Mouse (Mus musculus) neural tube, embryonic 14.5 days (tissue): ENCODE measurements around the gene Pygm. TPM values are rescaled to one million over a fixed set of nuclear protein-coding genes. Genes with fewer than 3 reads are reported as not detected.

ENCODE experiments used
- ATAC-seq: fragments of 200-750 bp; cut with Nextera tagmentation; 2 replicates; pipeline ENCODE4 v1.8.0; 2017; ENCODE audit warnings: low read depth, mild to moderate bottlenecking, moderate TSS enrichment, moderate library complexity
- H3K27ac ChIP-seq: fragments of 300-500 bp; sonication (generic); 2 replicates; pipeline ENCODE4 v1.5.1; 2014; ENCODE audit warnings: low read depth, mild to moderate bottlenecking, control low read depth, low read length, moderate library complexity, mixed read lengths
- H3K27me3 ChIP-seq: fragments of 300-500 bp; sonication (generic); 2 replicates; pipeline ENCODE4 v1.6.1; 2014; ENCODE audit warnings: low read length; ENCODE audit not compliant: control insufficient read depth, insufficient read depth
- H3K36me3 ChIP-seq: fragments of 300-500 bp; sonication (generic); 2 replicates; pipeline ENCODE4 v1.6.1; 2014; ENCODE audit warnings: low read length, mixed read lengths; ENCODE audit not compliant: control insufficient read depth, insufficient read depth
- H3K4me1 ChIP-seq: fragments of 300-500 bp; sonication (generic); 2 replicates; pipeline ENCODE4 v1.6.1; 2014; ENCODE audit warnings: low read length; ENCODE audit not compliant: control insufficient read depth, insufficient read depth
- H3K4me2 ChIP-seq: fragments of 300-500 bp; sonication (generic); 2 replicates; pipeline ENCODE4 v1.6.1; 2014; ENCODE audit warnings: mild to moderate bottlenecking, low read depth, low read length, control low read depth
- H3K4me3 ChIP-seq: fragments of 300-500 bp; sonication (generic); 2 replicates; pipeline ENCODE4 v1.5.1; 2014; ENCODE audit warnings: low read depth, low read length, control low read depth, mixed read lengths
- H3K9ac ChIP-seq: fragments of 300-500 bp; sonication (generic); replicated peaks from 2 replicates; pipeline ENCODE4 v1.6.1; 2014; ENCODE audit warnings: low read depth, mild to moderate bottlenecking, control low read depth, low read length, mixed read lengths
- H3K9me3 ChIP-seq: fragments of 300-500 bp; sonication (generic); 2 replicates; pipeline ENCODE4 v1.6.1; 2016; ENCODE audit warnings: low read length; ENCODE audit not compliant: control insufficient read depth
- WGBS: fragments of 180-500 bp; shearing (Covaris S2); extraction: QIAGEN DNeasy Blood & Tissue Kit; methylation state at CpG from one replicate; pipeline ENCODE4 v1.1.7; 2014; 5-methylcytosine and 5-hydroxymethylcytosine counted together
- polyA plus RNA-seq: library from polyadenylated mRNA; unstranded; fragments of >200 nt; fragmentation: Nextera tagmentation; extraction: Ambion mirVana; gene quantifications from 2 replicates; pipeline ENCODE4 v1.2.1, GENCODE M21; 2014

Gene Pygm
- 4.3 and 4.4 TPM in 2 replicates for polyA plus RNA-seq

DNA sequence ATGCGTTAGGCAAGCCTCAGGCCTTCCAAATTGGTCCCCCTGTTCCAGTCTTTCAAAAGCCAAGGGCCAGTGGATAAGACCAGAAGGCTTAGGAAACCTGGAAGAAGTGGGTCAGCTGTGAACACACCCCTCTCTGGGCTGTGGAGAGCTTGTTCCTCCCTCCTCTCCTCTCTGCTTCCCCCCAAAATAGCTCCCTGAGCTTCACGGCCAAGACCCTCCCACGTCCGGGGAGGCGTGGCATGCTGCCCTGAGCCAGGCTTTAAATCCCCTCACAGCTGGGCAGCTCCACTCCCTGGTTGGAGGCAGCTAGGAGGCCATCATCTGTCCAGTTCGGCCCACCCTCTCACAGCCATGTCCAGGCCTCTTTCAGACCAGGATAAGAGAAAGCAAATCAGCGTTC is at the start of gene Pygm:
Gene Pygm, plus strand, starts transcription at position 272 of the 400 bp plus-strand sequence.
- WGBS = 17% methylated on average over 7 of the region's 7 CpGs

DNA sequence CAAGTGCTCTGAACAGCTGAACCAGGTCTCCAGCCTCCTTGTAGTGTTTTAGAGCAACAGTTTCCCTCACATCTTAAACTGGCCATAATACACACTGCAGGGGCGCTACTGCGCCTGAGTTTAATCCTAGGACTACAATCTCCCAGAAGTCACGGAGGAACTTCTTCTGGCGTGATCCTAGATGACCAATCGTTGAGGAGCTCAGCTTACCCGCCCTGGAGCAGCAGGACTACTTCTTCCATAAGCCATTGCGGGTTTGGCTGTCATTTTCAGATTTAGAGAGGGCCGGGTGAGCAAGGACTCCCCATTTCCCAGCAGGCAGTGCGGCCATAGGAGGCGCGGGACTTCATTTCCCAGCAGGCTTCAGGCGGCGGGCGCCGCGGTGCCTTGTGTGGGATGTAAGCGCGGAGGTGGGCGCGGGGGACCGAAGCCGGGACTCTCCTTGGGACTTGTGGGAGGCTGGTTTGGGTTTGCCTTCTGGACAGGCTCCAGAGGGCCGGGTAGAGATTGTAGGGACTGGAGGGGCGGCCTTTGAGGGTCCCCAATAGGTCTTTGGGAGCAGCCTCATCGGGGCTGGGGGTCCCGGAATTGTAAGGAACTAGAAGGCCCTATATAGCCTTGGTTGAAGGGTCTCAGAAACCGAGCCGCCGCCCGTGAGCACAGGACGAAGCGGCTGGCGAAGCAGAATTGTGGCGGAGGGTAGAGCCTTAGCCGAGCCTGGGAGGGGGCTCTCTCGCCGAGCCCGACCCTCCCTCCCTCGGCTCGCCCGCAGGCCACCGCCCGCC is 49.3 kb upstream of the Pygm start, which contains the start of gene Men1:
Gene Men1, plus strand, starts transcription at position 307 of the 785 bp plus-strand sequence.
- Histone ChIP-seq H3K9ac (peak within 1 kb of the TSS; percentile 82), H3K27ac (peak within 1 kb of the TSS; percentile 60), H3K4me1 (peaks cover 17% of the 10 kb centered on the region), H3K9me3 (no peaks in the 10 kb centered on the region), H3K27me3 (no peaks in the 10 kb centered on the region), H3K4me2 (peak within 1 kb of the TSS; percentile 94), H3K4me3 (peak within 1 kb of the TSS; percentile 87), H3K36me3 (peaks cover 23% of the 10 kb centered on the region)
- peak; percentile 94 for ATAC-seq
- WGBS = under 1% methylated on average over 43 of the region's 43 CpGs

More for the DNA sequence above, at the start of gene Pygm:
- Histone ChIP-seq H3K4me3 (no peak within 1 kb of the TSS), H3K4me1 (0 out of 2 replicates have a peak, but pooled peaks cover 3% of the 10 kb centered on the region), H3K36me3 (no peaks in the 10 kb centered on the region), H3K4me2 (no peak within 1 kb of the TSS), H3K9ac (no peak within 1 kb of the TSS), H3K27me3 (no peaks in the 10 kb centered on the region), H3K27ac (no peak within 1 kb of the TSS), H3K9me3 (no peaks in the 10 kb centered on the region)
- ATAC-seq = no peak

DNA sequence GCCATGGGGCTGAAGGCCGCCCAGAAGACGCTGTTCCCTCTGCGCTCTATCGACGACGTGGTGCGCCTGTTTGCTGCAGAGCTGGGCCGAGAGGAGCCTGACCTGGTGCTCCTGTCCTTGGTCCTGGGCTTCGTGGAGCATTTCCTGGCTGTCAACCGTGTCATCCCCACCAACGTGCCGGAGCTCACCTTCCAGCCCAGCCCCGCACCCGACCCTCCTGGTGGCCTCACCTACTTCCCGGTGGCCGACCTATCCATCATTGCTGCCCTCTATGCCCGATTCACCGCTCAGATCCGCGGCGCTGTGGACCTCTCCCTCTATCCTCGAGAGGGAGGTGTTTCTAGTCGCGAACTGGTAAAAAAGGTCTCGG is 48.8 kb upstream of the Pygm start:
- Histone ChIP-seq H3K27ac (peak overlapping the region; percentile 60), H3K4me1 (peaks cover 17% of the 10 kb centered on the region), H3K27me3 (no peaks in the 10 kb centered on the region), H3K4me2 (peak overlapping the region; percentile 94), H3K36me3 (peaks cover 27% of the 10 kb centered on the region), H3K4me3 (peak overlapping the region; percentile 87), H3K9ac (peak overlapping the region; percentile 82), H3K9me3 (no peaks in the 10 kb centered on the region)
- WGBS = under 1% methylated on average over 25 of the region's 25 CpGs
- ATAC-seq = peak; percentile 39

DNA sequence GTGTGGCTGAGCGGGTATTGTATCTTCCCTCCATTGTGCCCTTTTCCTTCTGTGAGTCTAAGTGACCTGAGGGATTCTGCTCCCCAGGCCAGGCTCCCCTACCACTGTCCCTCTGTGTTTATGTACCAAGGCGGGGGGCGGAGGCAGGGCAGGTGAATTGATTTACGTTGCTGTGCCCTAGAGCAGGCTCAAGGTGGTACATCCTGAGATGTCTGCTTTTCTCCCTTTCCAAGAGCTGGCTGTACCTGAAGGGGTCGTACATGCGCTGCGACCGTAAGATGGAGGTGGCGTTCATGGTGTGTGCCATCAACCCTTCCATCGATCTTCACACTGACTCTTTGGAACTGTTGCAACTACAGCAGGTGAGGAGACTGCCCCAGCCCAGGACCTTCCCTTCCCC is 47.3 kb upstream of the Pygm start:
- Histone ChIP-seq H3K27me3 (no peaks in the 10 kb centered on the region), H3K4me1 (peaks cover 20% of the 10 kb centered on the region), H3K9me3 (no peaks in the 10 kb centered on the region), H3K4me3 (peak overlapping the region; percentile 87; the same call in 1 of the 2 replicates), H3K27ac (no peak overlapping the region), H3K36me3 (peaks cover 27% of the 10 kb centered on the region), H3K4me2 (peak overlapping the region; percentile 94), H3K9ac (peak overlapping the region; percentile 82; the same call in 1 of the 2 replicates)
- WGBS = 93% methylated on average over 10 of the region's 10 CpGs
- no peak for ATAC-seq

DNA sequence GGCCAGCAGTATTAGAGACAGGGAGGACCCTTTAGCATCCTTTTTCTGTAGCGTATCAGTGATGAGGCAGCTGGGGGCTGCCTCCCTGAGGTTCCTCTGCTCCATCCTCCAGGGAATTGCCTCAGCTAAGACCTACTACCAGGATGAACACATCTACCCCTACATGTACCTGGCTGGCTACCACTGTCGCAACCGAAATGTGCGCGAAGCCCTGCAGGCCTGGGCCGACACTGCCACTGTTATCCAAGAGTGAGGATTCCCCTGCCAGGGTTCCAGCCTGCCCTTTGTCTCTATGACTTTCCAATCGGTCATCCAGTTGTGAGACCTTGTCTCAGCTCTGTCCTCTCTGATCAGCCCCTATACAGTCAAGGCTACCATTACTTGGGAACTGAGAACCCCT is 46.0 kb upstream of the Pygm start:
- Histone ChIP-seq H3K36me3 (peaks cover 27% of the 10 kb centered on the region), H3K9me3 (no peaks in the 10 kb centered on the region), H3K9ac (no peak overlapping the region), H3K4me2 (no peak overlapping the region), H3K27ac (no peak overlapping the region), H3K4me3 (no peak overlapping the region), H3K27me3 (no peaks in the 10 kb centered on the region), H3K4me1 (peaks cover 20% of the 10 kb centered on the region)
- ATAC-seq = no peak
- 95% methylated on average over 7 of the region's 7 CpGs for WGBS

DNA sequence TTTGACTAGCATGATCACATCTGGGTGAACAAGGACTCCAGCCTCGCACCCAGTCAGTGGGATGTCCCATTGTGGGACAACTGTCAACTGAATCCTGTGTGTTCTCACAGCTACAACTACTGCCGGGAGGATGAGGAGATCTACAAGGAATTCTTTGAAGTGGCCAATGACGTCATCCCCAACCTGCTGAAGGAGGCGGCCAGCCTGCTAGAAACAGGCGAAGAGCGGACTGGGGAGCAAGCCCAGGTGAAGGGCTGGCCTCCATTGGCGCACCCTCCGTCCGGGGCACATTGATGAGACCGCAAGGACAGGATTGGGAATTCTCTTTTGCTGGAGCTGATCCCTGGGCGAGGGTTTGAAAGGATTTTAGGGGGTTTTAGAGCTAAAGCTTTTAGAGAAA is 45.5 kb upstream of the Pygm start:
- H3K4me1 ChIP-seq = peaks cover 20% of the 10 kb centered on the region
- no peak overlapping the region for H3K9ac ChIP-seq
- H3K4me3 ChIP-seq = no peak overlapping the region
- H3K27ac ChIP-seq = no peak overlapping the region
- ATAC-seq = no peak
- peaks cover 27% of the 10 kb centered on the region for H3K36me3 ChIP-seq
- H3K9me3 ChIP-seq = no peaks in the 10 kb centered on the region
- H3K27me3 ChIP-seq = no peaks in the 10 kb centered on the region
- 93% methylated on average over 11 of the region's 11 CpGs for WGBS
- H3K4me2 ChIP-seq = no peak overlapping the region

DNA sequence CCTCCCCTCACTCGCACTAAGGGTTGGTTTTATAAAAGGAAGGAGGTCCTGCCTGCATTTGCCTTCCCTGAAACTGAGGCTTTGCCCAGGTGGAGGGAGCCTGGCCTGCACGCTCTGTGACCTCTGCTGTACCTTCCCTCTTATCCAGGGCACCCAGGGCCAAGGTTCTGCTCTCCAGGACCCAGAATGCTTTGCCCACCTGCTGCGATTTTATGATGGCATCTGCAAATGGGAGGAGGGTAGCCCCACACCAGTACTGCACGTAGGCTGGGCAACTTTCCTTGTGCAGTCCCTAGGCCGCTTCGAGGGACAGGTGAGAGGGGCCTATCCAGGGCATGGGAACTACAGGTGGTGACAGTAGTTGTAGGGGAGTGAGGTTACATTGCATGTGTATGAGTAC is 45.0 kb upstream of the Pygm start:
- peaks cover 20% of the 10 kb centered on the region for H3K4me1 ChIP-seq

DNA sequence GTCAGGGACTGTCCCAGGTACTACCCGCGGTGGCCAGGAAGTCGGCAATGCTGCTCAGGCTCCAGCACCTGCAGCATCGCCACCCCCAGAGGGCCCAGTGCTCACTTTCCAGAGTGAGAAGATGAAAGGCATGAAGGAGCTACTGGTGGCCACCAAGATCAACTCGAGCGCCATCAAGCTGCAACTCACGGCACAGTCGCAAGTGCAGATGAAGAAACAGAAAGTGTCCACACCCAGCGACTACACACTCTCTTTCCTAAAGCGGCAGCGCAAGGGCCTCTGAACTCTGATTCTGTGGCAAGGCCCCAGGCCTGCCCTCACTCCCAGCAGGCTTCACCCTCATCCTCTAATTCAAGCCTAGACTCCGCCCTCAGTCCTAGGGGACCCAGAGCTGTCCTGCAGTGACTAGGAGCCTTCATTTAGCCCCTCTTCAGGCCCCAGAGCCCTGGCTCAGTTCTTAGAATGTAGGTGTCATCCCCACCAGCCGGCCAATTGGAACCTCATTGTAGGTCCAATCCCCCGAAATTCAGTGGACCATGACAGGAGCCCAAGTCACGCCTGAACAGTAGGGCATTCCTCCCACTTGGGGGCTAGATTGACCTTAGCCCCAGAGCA is 44.2 kb upstream of the Pygm start:
- Histone ChIP-seq H3K27ac (no peak overlapping the region), H3K4me2 (peak overlapping the region; percentile 71; the same call in 1 of the 2 replicates), H3K9me3 (no peaks in the 10 kb centered on the region), H3K4me1 (peaks cover 20% of the 10 kb centered on the region), H3K36me3 (peaks cover 27% of the 10 kb centered on the region), H3K27me3 (no peaks in the 10 kb centered on the region), H3K9ac (no peak overlapping the region), H3K4me3 (no peak overlapping the region)
- 76% methylated on average over 15 of the region's 15 CpGs for WGBS
- ATAC-seq = no peak

More for the DNA sequence above, 45.0 kb upstream of the Pygm start:
- H3K36me3 ChIP-seq = peaks cover 27% of the 10 kb centered on the region
- H3K27me3 ChIP-seq = no peaks in the 10 kb centered on the region
- H3K9me3 ChIP-seq = no peaks in the 10 kb centered on the region
- H3K9ac ChIP-seq = no peak overlapping the region
- WGBS = 98% methylated on average over 6 of the region's 6 CpGs
- ATAC-seq = no peak
- H3K27ac ChIP-seq = no peak overlapping the region
- no peak overlapping the region for H3K4me3 ChIP-seq
- H3K4me2 ChIP-seq = no peak overlapping the region
